Mouse (Mus musculus) hindbrain, embryonic 12.5 days (tissue): ENCODE measurements around the gene C8a. TPM values are rescaled to one million over a fixed set of nuclear protein-coding genes. Genes with fewer than 3 reads are reported as not detected.

ENCODE experiments used
- polyA plus RNA-seq: library from polyadenylated mRNA; unstranded; fragments of >200 nt; fragmentation: Nextera tagmentation; extraction: Ambion mirVana; gene quantifications from 2 replicates; pipeline ENCODE4 v1.2.1, GENCODE M21; 2016

C8a gene
- polyA plus RNA-seq, 1 experiment from 2014 or later, result not detected

Other genes with a start within 250 kb of the C8a start
- not detected in 2 replicates for gene C8b, start 110.1 kb downstream of the C8a start, polyA plus RNA-seq
- not detected in 2 replicates for gene Gm17662, start 19.1 kb downstream of the C8a start, polyA plus RNA-seq
- 0.15 and 0.21 TPM in 2 replicates for gene Fyb2, start 37.1 kb upstream of the C8a start, polyA plus RNA-seq
- gene Prkaa2, start 233.5 kb upstream of the C8a start, polyA plus RNA-seq, result 7.0 and 9.2 TPM in 2 replicates